Mouse (Mus musculus): ENCODE data around the gene Traf4. TPM values are rescaled to one million over a fixed set of nuclear protein-coding genes. Genes with fewer than 3 reads are reported as not detected.
"Not testable (repeated sequence)": the region's sequence is repeated elsewhere in the genome, so short reads cannot be mapped to it uniquely, and the experiment has no call there.

The Traf4 gene
- total RNA-seq, 2 experiments from 2014 or later, result 11.3 to 12.5 TPM

- peak; percentile 77 to 87 for DNase-seq (ENCODE audit: low spot score in 2 of 2)
- intact Hi-C loops (cut with DNase I), result loop anchor here (2.0 to 5.0 kb wide), 2 partner anchors 24 to 60 kb away; partner anchors contain the start of genes Fam222b, Nek8 and Tlcd1
Observed at GRCm38 (mm10) chr11:78152299-78153231, 12.8 kb downstream of the Traf4 start.

- intact Hi-C loops (cut with DNase I), result loop anchor here (1.0 to 5.0 kb wide), 2 partner anchors 59 to 91 kb away; partner anchors contain the start of gene Fam222b
- no peak for DNase-seq (ENCODE audit: low spot score in 2 of 2)
Observed at GRCm38 (mm10) chr11:78151161-78151560, 14.2 kb downstream of the Traf4 start.

GRCm38 (mm10) chr11:78146707-78147543, 18.5 kb downstream of the Traf4 start:
- intact Hi-C loops (cut with DNase I), result no loop called here
- DNase-seq (ENCODE audit: low spot score in 2 of 2), result no peak

GRCm38 (mm10) chr11:78146168-78146567, 19.2 kb downstream of the Traf4 start:
- no peak for DNase-seq (ENCODE audit: low spot score in 2 of 2)
- intact Hi-C loops (cut with DNase I), result no loop called here

- DNase-seq (ENCODE audit: low spot score in 2 of 2), result no peak
- intact Hi-C loops (cut with DNase I), result no loop called here
Observed at GRCm38 (mm10) chr11:78143520-78143919, 21.9 kb downstream of the Traf4 start.

GRCm38 (mm10) chr11:78140665-78141064, 24.7 kb downstream of the Traf4 start:
- intact Hi-C loops (cut with DNase I), result no loop called here
- no peak for DNase-seq (ENCODE audit: low spot score in 2 of 2)

GRCm38 (mm10) chr11:78138023-78138422, 27.4 kb downstream of the Traf4 start:
- intact Hi-C loops (cut with DNase I), result no loop called here

GRCm38 (mm10) chr11:78137584-78137983, 27.8 kb downstream of the Traf4 start:
- DNase-seq (ENCODE audit: low spot score in 2 of 2), result no peak
- intact Hi-C loops (cut with DNase I), result no loop called here

More at GRCm38 (mm10) chr11:78138023-78138422, 27.4 kb downstream of the Traf4 start:
- no peak for DNase-seq (ENCODE audit: low spot score in 2 of 2)

- no peak for DNase-seq (ENCODE audit: low spot score in 2 of 2)
- intact Hi-C loops (cut with DNase I), result no loop called here
Observed at GRCm38 (mm10) chr11:78136132-78136531, 29.3 kb downstream of the Traf4 start.

GRCm38 (mm10) chr11:78135314-78135713, 30.1 kb downstream of the Traf4 start:
- DNase-seq (ENCODE audit: low spot score in 2 of 2); intact Hi-C loops (cut with DNase I): not testable (repeated sequence)

- intact Hi-C loops (cut with DNase I), result no loop called here
- DNase-seq (ENCODE audit: low spot score in 2 of 2), result peak in 1 of 2 experiments; percentile 47
Observed at GRCm38 (mm10) chr11:78134344-78134743, 31.0 kb downstream of the Traf4 start.

- no peak for DNase-seq (ENCODE audit: low spot score in 2 of 2)
- intact Hi-C loops (cut with DNase I), result no loop called here
Observed at GRCm38 (mm10) chr11:78133915-78134314, 31.5 kb downstream of the Traf4 start.

GRCm38 (mm10) chr11:78129458-78129857, 35.9 kb downstream of the Traf4 start:
- intact Hi-C loops (cut with DNase I), result no loop called here
- DNase-seq (ENCODE audit: low spot score in 2 of 2), result no peak

GRCm38 (mm10) chr11:78126739-78127138, 38.6 kb downstream of the Traf4 start:
- DNase-seq (ENCODE audit: low spot score in 2 of 2), result no peak
- intact Hi-C loops (cut with DNase I), result no loop called here

GRCm38 (mm10) chr11:78125691-78126090, 39.7 kb downstream of the Traf4 start:
- intact Hi-C loops (cut with DNase I), result no loop called here

GRCm38 (mm10) chr11:78123782-78124181, 41.6 kb downstream of the Traf4 start:
- DNase-seq (ENCODE audit: low spot score in 2 of 2), result no peak
- intact Hi-C loops (cut with DNase I), result no loop called here

More at GRCm38 (mm10) chr11:78125691-78126090, 39.7 kb downstream of the Traf4 start:
- no peak for DNase-seq (ENCODE audit: low spot score in 2 of 2)

GRCm38 (mm10) chr11:78122815-78123214, 42.6 kb downstream of the Traf4 start:
- intact Hi-C loops (cut with DNase I), result no loop called here
- no peak for DNase-seq (ENCODE audit: low spot score in 2 of 2)

GRCm38 (mm10) chr11:78121176-78121575, 44.2 kb downstream of the Traf4 start:
- DNase-seq (ENCODE audit: low spot score in 2 of 2), result no peak
- intact Hi-C loops (cut with DNase I), result no loop called here

- intact Hi-C loops (cut with DNase I), result no loop called here
- DNase-seq (ENCODE audit: low spot score in 2 of 2), result no peak
Observed at GRCm38 (mm10) chr11:78119898-78120297, 45.5 kb downstream of the Traf4 start.

GRCm38 (mm10) chr11:78118467-78118866, 46.9 kb downstream of the Traf4 start:
- DNase-seq (ENCODE audit: low spot score in 2 of 2), result no peak
- intact Hi-C loops (cut with DNase I), result no loop called here

All from left cerebral cortex, postnatal 25 days (tissue).